8 mouse cellular contexts compared by ENCODE assay signal in genomic region chr3:51224363-51225225, GRCm38 (mm10). TPM values are rescaled to one million over a fixed set of nuclear protein-coding genes. Genes with fewer than 3 reads are reported as not detected.
DNase-seq lines count a peak whose midpoint lies in the region; ATAC-seq and TF ChIP-seq lines count a peak whose summit lies in the region.

Gene Noct, plus strand, starts transcription at chr3:51224447.

- in situ Hi-C loops in Patski (cut with MboI; ENCODE audit: low pct_unique_long_range_greater_than_20kb), result no loop called here

- H3K4me3 ChIP-seq in hindbrain, embryonic 14.5 days (replicated peaks; ENCODE audit: low read length), result peak within 1 kb of the TSS; percentile 95

- H3K4me2 ChIP-seq in hindbrain, embryonic 14.5 days (replicated peaks), result peak within 1 kb of the TSS; percentile 77

- H3K9ac ChIP-seq in hindbrain, embryonic 14.5 days, result peak within 1 kb of the TSS; percentile 96

- peak; percentile 80 for DNase-seq in Patski (ENCODE audit: low read depth, low spot score)
- DNase-seq in cerebellum, postnatal 14 days, result peak; percentile 94 to 95
- DNase-seq in frontal cortex, postnatal 25 days (ENCODE audit: low spot score in 2 of 2), result peak; percentile 82
- DNase-seq in hindbrain, embryonic 14.5 days (ENCODE audit: low spot score), result peak; percentile 84
- DNase-seq in layer of hippocampus, postnatal 36 days, result peak; percentile 88 to 89
- peak; percentile 92 for DNase-seq in lung, postnatal 36 days
- peak; percentile 96 for DNase-seq in retina, postnatal 1 day
- DNase-seq in urinary bladder, adult 18-20 months (ENCODE audit: low spot score in 2 of 2), result peak; percentile 79 to 82

- no peaks in the 10 kb centered on the region for H3K36me3 ChIP-seq in hindbrain, embryonic 14.5 days (replicated peaks; ENCODE audit: control insufficient read depth, insufficient read depth)

- TF ChIP-seq CTCF in Patski (IDR thresholded peaks at IDR 0.05), result no peak

- under 1% methylated on average over 79 of the region's 100 CpGs for WGBS in hindbrain, embryonic 14.5 days

- CTCF ChIA-PET in Patski (lab: Charles Lee), result interaction anchor here (1.1 to 5.2 kb wide), 5 partner anchors 7 to 129 kb away, joined by 3 to 39 read pairs (median 6); no protein-coding TSS in a partner anchor

- H3K27ac ChIP-seq in hindbrain, embryonic 14.5 days, result peak within 1 kb of the TSS; percentile 100

- peak; percentile 70 for ATAC-seq in Patski
- ATAC-seq in hindbrain, embryonic 14.5 days (ENCODE audit: low FRiP score), result peak; percentile 95

- no peaks in the 10 kb centered on the region for H3K27me3 ChIP-seq in Patski
- no peaks in the 10 kb centered on the region for H3K27me3 ChIP-seq in hindbrain, embryonic 14.5 days (ENCODE audit: control insufficient read depth, insufficient read depth, low read length)

- peaks cover 18% of the 10 kb centered on the region; the same call in 1 of the 2 replicates for H3K4me1 ChIP-seq in hindbrain, embryonic 14.5 days (replicated peaks; ENCODE audit: control insufficient read depth, insufficient read depth, low read length)

- no peaks in the 10 kb centered on the region for H3K9me3 ChIP-seq in hindbrain, embryonic 14.5 days (ENCODE audit: control insufficient read depth, low read length)

- POLR2A ChIA-PET in Patski (lab: Charles Lee), result interaction anchor here (0.7 to 3.5 kb wide), 8 partner anchors 10 to 142 kb away, joined by 3 to 13 read pairs (median 4); no protein-coding TSS in a partner anchor

RNA-seq across cellular contexts. Expression of gene Noct, which starts in this region (rescaled TPM):
- 36.1 TPM for polyA plus RNA-seq in Patski (2021)
- 38.3 and 39.4 TPM in 2 replicates for polyA plus RNA-seq in hindbrain, embryonic 14.5 days (2014; fragmentation: Nextera tagmentation; extraction: Ambion mirVana)
- 10 to 100 TPM; 57.7 to 62.8 TPM for total RNA-seq in layer of hippocampus, postnatal 36 days (2021)

Comparison
In these comparisons a context has a peak if more than half of its experiments do, and no peak if none do; other contexts are left out.
1. Peak in every context shown above with its lines: DNase-seq, ATAC-seq, H3K4me3 ChIP-seq and H3K27ac ChIP-seq.